Comparison of ENCODE assay signal across 8 mouse cellular contexts in genomic region chr11:109343991-109344599, GRCm38 (mm10). TPM values are rescaled to one million over a fixed set of nuclear protein-coding genes. Genes with fewer than 3 reads are reported as not detected.
A peak's percentile ranks its signal among the peaks of the same experiment; 100 is the strongest.
DNase-seq lines count a peak whose midpoint lies in the region; ATAC-seq and TF ChIP-seq lines count a peak whose summit lies in the region.

No protein-coding gene starts in this region.

- 57% methylated on average over 10 of the region's 10 CpGs for WGBS in thymus, adult 2 months
- 12% methylated on average over 10 of the region's 10 CpGs for WGBS in heart, postnatal 0 days
- 15% methylated on average over 10 of the region's 10 CpGs for WGBS in lung, adult 2 months

- no peak for TF ChIP-seq EP300 in heart, postnatal 0 days (IDR thresholded peaks at IDR 0.05; ENCODE audit: low read depth)

- DNase-seq in CD4-positive, CD25-positive, alpha-beta regulatory T cell, adult 2 months (ENCODE audit: low read depth, low spot score) = peak; percentile 66
- peak; percentile 43 for DNase-seq in thymus, postnatal 14 days
- DNase-seq in thymus, adult 2 months = no peak
- DNase-seq in heart, postnatal 0 days (ENCODE audit: low spot score) = no peak
- peak; percentile 65 for DNase-seq in lung, adult 2 months
- no peak for DNase-seq in urinary bladder, postnatal 14 days (ENCODE audit: low spot score)
- DNase-seq in urinary bladder, adult 2 months (ENCODE audit: low spot score) = no peak

- no peak for ATAC-seq in CD4-positive, CD25-positive, alpha-beta regulatory T cell, adult 4 months
- ATAC-seq in heart, postnatal 0 days (ENCODE audit: insufficient read depth, low read depth) = peak; percentile 22

- no peak overlapping the region for H3K27ac ChIP-seq in thymus, adult 2 months (ENCODE audit: control insufficient read depth, insufficient read depth, low read length)
- H3K27ac ChIP-seq in heart, postnatal 0 days (ENCODE audit: low read depth) = peak overlapping the region; percentile 69

- TF ChIP-seq CTCF in thymus, adult 2 months (IDR thresholded peaks at IDR 0.05; ENCODE audit: borderline replicate concordance, control insufficient read depth, extremely low read depth, insufficient read depth, low read length, poor library complexity) = no peak
- TF ChIP-seq CTCF in heart, postnatal 0 days (IDR thresholded peaks at IDR 0.05; ENCODE audit: low read depth) = peak; percentile 68
- TF ChIP-seq CTCF in lung, adult 2 months (IDR thresholded peaks at IDR 0.05; ENCODE audit: insufficient read depth, low read length) = peak; percentile 63

- no peak for TF ChIP-seq POLR2A in thymus, adult 2 months (IDR thresholded peaks at IDR 0.05; ENCODE audit: control insufficient read depth, extremely low read depth, insufficient read depth, low read length, poor library complexity)
- TF ChIP-seq POLR2A in lung, adult 2 months (IDR thresholded peaks at IDR 0.05; ENCODE audit: borderline replicate concordance, extremely low read depth, low read depth, low read length) = no peak

- H3K27me3 ChIP-seq in thymus, adult 2 months (ENCODE audit: control insufficient read depth, insufficient read depth, low read length) = no peaks in the 10 kb centered on the region
- no peaks in the 10 kb centered on the region for H3K27me3 ChIP-seq in heart, postnatal 0 days (ENCODE audit: control insufficient read depth, insufficient read depth, low read length)

- H3K9me3 ChIP-seq in heart, postnatal 0 days (replicated peaks; ENCODE audit: control insufficient read depth, low read length) = no peaks in the 10 kb centered on the region

- peak overlapping the region; percentile 37 for H3K4me2 ChIP-seq in heart, postnatal 0 days (ENCODE audit: low read depth, low read length)

- no peak overlapping the region for H3K4me3 ChIP-seq in thymus, adult 2 months (ENCODE audit: control insufficient read depth, insufficient read depth, low read length)
- 0 out of 2 replicates have a peak overlapping the region, but pooled peaks have one; percentile 1 for H3K4me3 ChIP-seq in heart, postnatal 0 days (ENCODE audit: low read depth, low read length)
- H3K4me3 ChIP-seq in lung, adult 2 months (replicated peaks; ENCODE audit: extremely low read depth, low read depth, low read length) = peak overlapping the region; percentile 30

- 0 out of 2 replicates have a peak overlapping the region, but pooled peaks have one; percentile 5 for H3K9ac ChIP-seq in heart, postnatal 0 days (replicated peaks; ENCODE audit: low read depth, low read length)

- no peaks in the 10 kb centered on the region for H3K36me3 ChIP-seq in thymus, adult 2 months (ENCODE audit: control insufficient read depth, insufficient read depth, low read length)
- no peaks in the 10 kb centered on the region for H3K36me3 ChIP-seq in heart, postnatal 0 days (replicated peaks; ENCODE audit: control insufficient read depth, insufficient read depth, low read length)

- peaks cover 19% of the 10 kb centered on the region for H3K4me1 ChIP-seq in thymus, adult 2 months (replicated peaks; ENCODE audit: control insufficient read depth, insufficient read depth, low read length)
- peaks cover 37% of the 10 kb centered on the region for H3K4me1 ChIP-seq in heart, postnatal 0 days (ENCODE audit: control insufficient read depth, insufficient read depth)
- peaks cover 24% of the 10 kb centered on the region for H3K4me1 ChIP-seq in lung, adult 2 months (ENCODE audit: control insufficient read depth, insufficient read depth, low read length)

RNA-seq across cellular contexts. Expression of gene Gna13, which starts 18.5 kb away (rescaled TPM):
- 10 to 100 TPM; 55.1 to 57.8 TPM for polyA plus RNA-seq in CD4-positive, CD25-positive, alpha-beta regulatory T cell, adult 4 months (2017; shearing (Covaris generic))
- 49.6 and 56.1 TPM in 2 replicates for polyA plus RNA-seq in thymus, adult 2 months (2012; rRNA removed)
- 42.3 and 42.7 TPM in 2 replicates for total RNA-seq in heart, postnatal 0 days (2014; rRNA removed; ENCODE audit: low replicate concordance)
- 25.5 and 28.0 TPM in 2 replicates for polyA plus RNA-seq in heart, postnatal 0 days (2015; fragmentation: Nextera tagmentation; extraction: Ambion mirVana)
- 39.3 and 42.6 TPM in 2 replicates for polyA plus RNA-seq in lung, adult 2 months (2012; rRNA removed)
- polyA plus RNA-seq in urinary bladder, adult 2 months (2012; rRNA removed) = 26.0 and 28.9 TPM in 2 replicates

RNA-seq across cellular contexts. Expression of gene Rgs9, which starts 46.2 kb away (rescaled TPM):
- polyA plus RNA-seq in CD4-positive, CD25-positive, alpha-beta regulatory T cell, adult 4 months (2017; shearing (Covaris generic)) = 1 to 10 TPM; 4.2 to 6.9 TPM
- 0.61 and 1.2 TPM in 2 replicates for polyA plus RNA-seq in thymus, adult 2 months (2012; rRNA removed)
- 0.62 and 0.80 TPM in 2 replicates for total RNA-seq in heart, postnatal 0 days (2014; rRNA removed; ENCODE audit: low replicate concordance)
- polyA plus RNA-seq in heart, postnatal 0 days (2015; fragmentation: Nextera tagmentation; extraction: Ambion mirVana) = 0.23 and 0.33 TPM in 2 replicates
- 10.7 and 11.5 TPM in 2 replicates for polyA plus RNA-seq in lung, adult 2 months (2012; rRNA removed)
- polyA plus RNA-seq in urinary bladder, adult 2 months (2012; rRNA removed) = 1.8 and 1.9 TPM in 2 replicates

Comparison
In these comparisons a context has a peak if more than half of its experiments do, and no peak if none do; other contexts are left out.
1. DNase-seq: peak in CD4-positive, CD25-positive, alpha-beta regulatory T cell, adult 2 months (single experiment), thymus, postnatal 14 days (single experiment) and lung, adult 2 months (single experiment); none in thymus, adult 2 months (single experiment), heart, postnatal 0 days (single experiment), urinary bladder, postnatal 14 days (single experiment) and urinary bladder, adult 2 months (single experiment).